Mouse (Mus musculus) induced T-regulatory cell, adult 2 months (primary cell): ENCODE data around the gene Pde8b.
A peak's percentile ranks its signal among the peaks of the same experiment; 100 is the strongest.

Experiments
- DNase-seq: peaks from one replicate; pipeline ENCODE4 v3.0.0-alpha.2; 2012; ENCODE audit warnings: low read depth

Pde8b gene

GRCm38 (mm10) chr13:95249511-95250456 lies at the start of gene Pde8b:
Pde8b (minus strand) TSS chr13:95250336.
- no peak for DNase-seq

GRCm38 (mm10) chr13:95291983-95292382 lies 41.8 kb upstream of the Pde8b start:
- no peak for DNase-seq

GRCm38 (mm10) chr13:95288027-95288426 lies 37.9 kb upstream of the Pde8b start:
- no peak for DNase-seq

GRCm38 (mm10) chr13:95286989-95287388 lies 36.9 kb upstream of the Pde8b start:
- peak; percentile 42 for DNase-seq

- DNase-seq, result no peak
Measured at GRCm38 (mm10) chr13:95281740-95282673, 31.9 kb upstream of the Pde8b start.

GRCm38 (mm10) chr13:95278426-95279025 lies 28.4 kb upstream of the Pde8b start:
- no peak for DNase-seq

GRCm38 (mm10) chr13:95264691-95265090 lies 14.6 kb upstream of the Pde8b start:
- no peak for DNase-seq

- no peak for DNase-seq
Measured at GRCm38 (mm10) chr13:95260886-95261789, 11.0 kb upstream of the Pde8b start.

GRCm38 (mm10) chr13:95260391-95260790 lies 10.3 kb upstream of the Pde8b start:
- DNase-seq, result no peak

- DNase-seq, result no peak
Measured at GRCm38 (mm10) chr13:95257083-95257482, 6.9 kb upstream of the Pde8b start.

GRCm38 (mm10) chr13:95255083-95255482 lies 4.9 kb upstream of the Pde8b start:
- DNase-seq, result no peak

GRCm38 (mm10) chr13:95243026-95243425 lies 7.1 kb downstream of the Pde8b start:
- no peak for DNase-seq

- DNase-seq, result no peak
Measured at GRCm38 (mm10) chr13:95237488-95237887, 12.6 kb downstream of the Pde8b start.

- no peak for DNase-seq
Measured at GRCm38 (mm10) chr13:95235261-95235660, 14.9 kb downstream of the Pde8b start.

- DNase-seq, result no peak
Measured at GRCm38 (mm10) chr13:95231366-95232138, 18.6 kb downstream of the Pde8b start.

- no peak for DNase-seq
Measured at GRCm38 (mm10) chr13:95230326-95230725, 19.8 kb downstream of the Pde8b start.

GRCm38 (mm10) chr13:95224491-95224890 lies 25.6 kb downstream of the Pde8b start:
- DNase-seq, result no peak

GRCm38 (mm10) chr13:95223427-95223772 lies 26.7 kb downstream of the Pde8b start:
- DNase-seq, result no peak

GRCm38 (mm10) chr13:95222569-95223426 lies 27.3 kb downstream of the Pde8b start:
- DNase-seq, result no peak
